Comparison of ENCODE assay signal across 26 mouse cellular contexts in genomic region chr9:118374680-118375079, GRCm38 (mm10).
A peak's percentile ranks its signal among the peaks of the same experiment; 100 is the strongest.
DNase-seq lines count a peak whose midpoint lies in the region; ATAC-seq lines count a peak whose summit lies in the region.
"Had no signal": no experiment of that assay in that cellular context is flagged by ENCODE, and none has a peak within 500 bp of the region (broad histone marks: within the 10 kb centered on the region; RNA-seq: fewer than 3 reads in every experiment).

No protein-coding gene starts in this region.

- no peaks in the 10 kb centered on the region; the same call in 1 of the 2 replicates for H3K9me3 ChIP-seq in kidney, embryonic 16.5 days (ENCODE audit: low read length)
- H3K9me3 ChIP-seq: embryonic facial prominence, embryonic 13.5 days; embryonic facial prominence, embryonic 15.5 days; forebrain, embryonic 10.5 days; forebrain, embryonic 12.5 days had no signal

- H3K4me1 ChIP-seq in kidney, embryonic 16.5 days (ENCODE audit: insufficient read depth, low read length), result no peaks in the 10 kb centered on the region
- H3K4me1 ChIP-seq: embryonic facial prominence, embryonic 13.5 days; embryonic facial prominence, embryonic 15.5 days; forebrain, embryonic 10.5 days; forebrain, embryonic 12.5 days had no signal

- 75% methylated on average over 5 of the region's 5 CpGs for WGBS in kidney, embryonic 16.5 days

- H3K27ac ChIP-seq in kidney, embryonic 16.5 days (ENCODE audit: low read length), result no peak overlapping the region
- H3K27ac ChIP-seq: embryonic facial prominence, embryonic 13.5 days; embryonic facial prominence, embryonic 15.5 days; forebrain, embryonic 10.5 days; forebrain, embryonic 12.5 days had no signal

- no peak overlapping the region for H3K9ac ChIP-seq in kidney, embryonic 16.5 days (replicated peaks; ENCODE audit: low read length)
- H3K9ac ChIP-seq: embryonic facial prominence, embryonic 13.5 days; embryonic facial prominence, embryonic 15.5 days; forebrain, embryonic 12.5 days had no signal

- peak; percentile 41 for DNase-seq in T-cell, adult 2 months (ENCODE audit: low spot score)
- no peak for DNase-seq in heart, adult 18-20 months
- DNase-seq: adrenal gland, adult 2 months; adrenal gland, postnatal 10 days; adrenal gland, postnatal 36 days; cerebellum, adult 11 months; cerebellum, adult 18-20 months; cerebellum, adult 8-10 months; cerebellum, adult 9-11 months; cerebellum, postnatal 14 days; cerebellum, postnatal 36 days; embryo, embryonic 11 days had no signal

- H3K4me3 ChIP-seq in kidney, embryonic 16.5 days (ENCODE audit: low read length), result no peak overlapping the region
- H3K4me3 ChIP-seq: embryonic facial prominence, embryonic 13.5 days; embryonic facial prominence, embryonic 15.5 days; erythroblast, embryonic 14.5 days; forebrain, embryonic 10.5 days; forebrain, embryonic 12.5 days had no signal

- H3K4me2 ChIP-seq in kidney, embryonic 16.5 days (replicated peaks; ENCODE audit: low read depth, low read length), result no peak overlapping the region
- H3K4me2 ChIP-seq: embryonic facial prominence, embryonic 13.5 days; embryonic facial prominence, embryonic 15.5 days; forebrain, embryonic 12.5 days had no signal

- 0 out of 2 replicates have a peak, but pooled peaks have one; percentile 5 for ATAC-seq in monocyte, adult 5-6 weeks (replicated peaks; ENCODE audit: insufficient number of reproducible peaks, low FRiP score, low TSS enrichment, poor library complexity, severe bottlenecking)
- ATAC-seq in cerebellum, adult (ENCODE audit: insufficient number of reproducible peaks, low FRiP score, low TSS enrichment), result no peak
- ATAC-seq in kidney, embryonic 16.5 days (ENCODE audit: low FRiP score, low TSS enrichment), result no peak
- ATAC-seq: CD4-positive, CD25-positive, alpha-beta regulatory T cell, adult 4 months; forebrain, embryonic 14.5 days; forebrain, embryonic 16.5 days; Patski had no signal

- no peaks in the 10 kb centered on the region for H3K27me3 ChIP-seq in kidney, embryonic 16.5 days (ENCODE audit: insufficient read depth, low read length)
- H3K27me3 ChIP-seq: CH12.LX; embryonic facial prominence, embryonic 13.5 days; embryonic facial prominence, embryonic 15.5 days; forebrain, embryonic 12.5 days; Patski had no signal

- H3K36me3 ChIP-seq in kidney, embryonic 16.5 days (ENCODE audit: insufficient read depth, low read length), result no peaks in the 10 kb centered on the region
- H3K36me3 ChIP-seq: embryonic facial prominence, embryonic 13.5 days; embryonic facial prominence, embryonic 15.5 days; forebrain, embryonic 10.5 days; forebrain, embryonic 12.5 days; G1E had no signal
